Mouse (Mus musculus) ES-E14 (cell line): ENCODE data around the gene Ccnjl.

ENCODE experiments used
- CHD2 ChIP-seq: IDR thresholded peaks from 2 replicates; pipeline ENCODE4 v1.6.1; 2014; ENCODE audit warnings: mild to moderate bottlenecking, low read depth, low read length, inconsistent platforms
- HCFC1 ChIP-seq: IDR thresholded peaks from 2 replicates; pipeline ENCODE4 v1.6.1; 2012; ENCODE audit warnings: low read length, inconsistent platforms, borderline replicate concordance; ENCODE audit not compliant: insufficient read depth
- MAFK ChIP-seq: IDR thresholded peaks from 2 replicates; pipeline ENCODE4 v1.6.1; 2014; ENCODE audit warnings: mild to moderate bottlenecking, low read depth, low read length, inconsistent platforms; ENCODE audit not compliant: insufficient read depth
- ZC3H11A ChIP-seq: IDR thresholded peaks from 2 replicates; pipeline ENCODE4 v1.6.1; 2012; ENCODE audit warnings: low read depth, mild to moderate bottlenecking, inconsistent platforms, low read length, borderline replicate concordance

- no peak for TF ChIP-seq MAFK
- TF ChIP-seq ZC3H11A = no peak
- TF ChIP-seq CHD2 = no peak
- no peak for TF ChIP-seq HCFC1
Observed at GRCm38 (mm10) chr11:43618403-43618802, 89.8 kb downstream of the Ccnjl start.
